Mouse (Mus musculus) embryonic facial prominence, embryonic 13.5 days (tissue): ENCODE measurements around the gene Hist1h2ap. TPM values are rescaled to one million over a fixed set of nuclear protein-coding genes. Genes with fewer than 3 reads are reported as not detected.

ENCODE experiments used
- microRNA-seq: library from miRNA; unstranded; fragments of <30 nt; microRNA quantifications from one replicate; pipeline ENCODE4, GENCODE M21; 2016
- polyA plus RNA-seq: library from polyadenylated mRNA; unstranded; fragments of >200 nt; fragmentation: Nextera tagmentation; extraction: Ambion mirVana; gene quantifications from 2 replicates; pipeline ENCODE4 v1.2.1, GENCODE M21; 2015

Gene Hist1h2ap
- polyA plus RNA-seq, 1 experiment from 2014 or later = 4,261 TPM

Small RNAs within 50 kb of the gene (microRNA-seq; reads per million reads assigned to microRNA genes)
- gene Gm19658 = not detected
- not detected for gene Gm44346
- gene Gm44466 = not detected

Other genes with a start within 250 kb of the Hist1h2ap start
- gene Olfr1362, start 219.5 kb downstream of the Hist1h2ap start, polyA plus RNA-seq = not detected in 2 replicates
- gene Olfr11, start 191.0 kb downstream of the Hist1h2ap start, polyA plus RNA-seq = 0.28 TPM in 1 of 2 replicates, not detected in the other
- 0.10 TPM in 1 of 2 replicates, not detected in the other for gene Olfr1361, start 170.1 kb downstream of the Hist1h2ap start, polyA plus RNA-seq
- not detected in 2 replicates for gene Olfr1360, start 156.1 kb downstream of the Hist1h2ap start, polyA plus RNA-seq
- gene Olfr1359, start 135.4 kb downstream of the Hist1h2ap start, polyA plus RNA-seq = not detected in 2 replicates
- 2.1 and 5.2 TPM in 2 replicates for gene Hist1h2bl, start 117.4 kb downstream of the Hist1h2ap start, polyA plus RNA-seq
- 48.1 and 52.2 TPM in 2 replicates for gene Hist1h2ai, start 117.1 kb downstream of the Hist1h2ap start, polyA plus RNA-seq
- 10.0 and 21.3 TPM in 2 replicates for gene Hist1h3h, start 115.8 kb downstream of the Hist1h2ap start, polyA plus RNA-seq
- 4.2 and 7.3 TPM in 2 replicates for gene Hist1h2bm, start 111.5 kb downstream of the Hist1h2ap start, polyA plus RNA-seq
- 1.0 and 2.2 TPM in 2 replicates for gene Hist1h4j, start 98.4 kb downstream of the Hist1h2ap start, polyA plus RNA-seq
- 3.0 and 6.7 TPM in 2 replicates for gene Hist1h4k, start 83.0 kb downstream of the Hist1h2ap start, polyA plus RNA-seq
- 33.2 and 47.8 TPM in 2 replicates for gene Hist1h2ak, start 79.7 kb downstream of the Hist1h2ap start, polyA plus RNA-seq
- 6.2 and 6.6 TPM in 2 replicates for gene Hist1h2bn, start 79.4 kb downstream of the Hist1h2ap start, polyA plus RNA-seq
- gene Hist1h1b, start 52.9 kb downstream of the Hist1h2ap start, polyA plus RNA-seq = 30.2 and 32.9 TPM in 2 replicates
- gene Hist1h3i, start 50.1 kb downstream of the Hist1h2ap start, polyA plus RNA-seq = 128 and 155 TPM in 2 replicates
- 10.9 and 15.4 TPM in 2 replicates for gene Hist1h2an, start 46.3 kb downstream of the Hist1h2ap start, polyA plus RNA-seq
- gene Hist1h2bp, start 46.0 kb downstream of the Hist1h2ap start, polyA plus RNA-seq = 0.72 and 1.7 TPM in 2 replicates
- 21.6 and 33.1 TPM in 2 replicates for gene Hist1h2bq, start 23.3 kb downstream of the Hist1h2ap start, polyA plus RNA-seq
- not detected in 2 replicates for gene Hist1h2ao, start 23.0 kb downstream of the Hist1h2ap start, polyA plus RNA-seq
- not detected in 2 replicates for gene Hist1h4m, start 21.8 kb downstream of the Hist1h2ap start, polyA plus RNA-seq
- gene Hist1h4n, start 1.3 kb downstream of the Hist1h2ap start, polyA plus RNA-seq = 14.7 and 15.3 TPM in 2 replicates
- 23.0 and 34.3 TPM in 2 replicates for gene Hist1h2br, start 236 bp upstream of the Hist1h2ap start, polyA plus RNA-seq
- gene Zfp184, start 111.6 kb upstream of the Hist1h2ap start, polyA plus RNA-seq = 16.8 and 18.0 TPM in 2 replicates
- 0.31 TPM in 1 of 2 replicates, not detected in the other for gene Pom121l2, start 147.7 kb upstream of the Hist1h2ap start, polyA plus RNA-seq
- 0.59 and 1.2 TPM in 2 replicates for gene Prss16, start 176.2 kb upstream of the Hist1h2ap start, polyA plus RNA-seq
- gene Hist1h2ah, start 202.1 kb upstream of the Hist1h2ap start, polyA plus RNA-seq = 5.2 and 5.4 TPM in 2 replicates
- 9.5 and 15.3 TPM in 2 replicates for gene Hist1h2bk, start 202.4 kb upstream of the Hist1h2ap start, polyA plus RNA-seq
- gene Hist1h4i, start 207.9 kb upstream of the Hist1h2ap start, polyA plus RNA-seq = 26.0 and 31.3 TPM in 2 replicates
- 78.1 and 82.3 TPM in 2 replicates for gene Hist1h2ag, start 209.4 kb upstream of the Hist1h2ap start, polyA plus RNA-seq
- 12.2 and 14.3 TPM in 2 replicates for gene Hist1h2bj, start 209.7 kb upstream of the Hist1h2ap start, polyA plus RNA-seq